Mouse (Mus musculus): ENCODE data around the gene Plxna2. TPM values are rescaled to one million over a fixed set of nuclear protein-coding genes. Genes with fewer than 3 reads are reported as not detected.

Gene Plxna2
- polyA plus RNA-seq, 1 experiment, result 4.0 TPM

GRCm38 (mm10) chr1:194756863-194757262 is 138.8 kb downstream of the Plxna2 start:
- no peak overlapping the region for H3K4me3 ChIP-seq (ENCODE audit: control insufficient read depth, insufficient read depth, low read length)
- no peak overlapping the region for H3K27ac ChIP-seq (ENCODE audit: control insufficient read depth, insufficient read depth, low read length)
- DNase-seq, result no peak
- H3K27me3 ChIP-seq (ENCODE audit: control insufficient read depth, insufficient read depth, low read length), result no peaks in the 10 kb centered on the region
- TF ChIP-seq CTCF (IDR thresholded peaks at IDR 0.05; ENCODE audit: borderline replicate concordance, control insufficient read depth, extremely low read depth, insufficient read depth, low read length, poor library complexity) (no peak), POLR2A (IDR thresholded peaks at IDR 0.05; ENCODE audit: control insufficient read depth, extremely low read depth, insufficient read depth, low read length, poor library complexity) (no peak)
- no peaks in the 10 kb centered on the region for H3K36me3 ChIP-seq (ENCODE audit: control insufficient read depth, insufficient read depth, low read length)
- no peaks in the 10 kb centered on the region for H3K4me1 ChIP-seq (replicated peaks; ENCODE audit: control insufficient read depth, insufficient read depth, low read length)
- 94% methylated on average over 3 of the region's 3 CpGs for WGBS

- TF ChIP-seq POLR2A (IDR thresholded peaks at IDR 0.05; ENCODE audit: control insufficient read depth, extremely low read depth, insufficient read depth, low read length, poor library complexity), result no peak
- no peak for TF ChIP-seq CTCF (IDR thresholded peaks at IDR 0.05; ENCODE audit: borderline replicate concordance, control insufficient read depth, extremely low read depth, insufficient read depth, low read length, poor library complexity)
- no peak for DNase-seq
Observed at GRCm38 (mm10) chr1:194761432-194762212, 143.6 kb downstream of the Plxna2 start.

GRCm38 (mm10) chr1:194762896-194763295 is 144.9 kb downstream of the Plxna2 start:
- no peak for DNase-seq
- 69% methylated on average over 5 of the region's 5 CpGs for WGBS

More at GRCm38 (mm10) chr1:194761432-194762212, 143.6 kb downstream of the Plxna2 start:
- Histone ChIP-seq H3K36me3 (ENCODE audit: control insufficient read depth, insufficient read depth, low read length) (no peaks in the 10 kb centered on the region), H3K4me3 (ENCODE audit: control insufficient read depth, insufficient read depth, low read length) (no peak overlapping the region), H3K27me3 (ENCODE audit: control insufficient read depth, insufficient read depth, low read length) (no peaks in the 10 kb centered on the region), H3K27ac (ENCODE audit: control insufficient read depth, insufficient read depth, low read length) (no peak overlapping the region), H3K4me1 (replicated peaks; ENCODE audit: control insufficient read depth, insufficient read depth, low read length) (no peaks in the 10 kb centered on the region)
- WGBS, result 84% methylated on average over 2 of the region's 2 CpGs

GRCm38 (mm10) chr1:194764951-194765350 is 146.9 kb downstream of the Plxna2 start:
- Histone ChIP-seq H3K27ac (ENCODE audit: control insufficient read depth, insufficient read depth, low read length) (no peak overlapping the region), H3K36me3 (ENCODE audit: control insufficient read depth, insufficient read depth, low read length) (no peaks in the 10 kb centered on the region), H3K4me3 (ENCODE audit: control insufficient read depth, insufficient read depth, low read length) (no peak overlapping the region), H3K27me3 (ENCODE audit: control insufficient read depth, insufficient read depth, low read length) (no peaks in the 10 kb centered on the region), H3K4me1 (replicated peaks; ENCODE audit: control insufficient read depth, insufficient read depth, low read length) (no peaks in the 10 kb centered on the region)
- no peak for TF ChIP-seq POLR2A (IDR thresholded peaks at IDR 0.05; ENCODE audit: control insufficient read depth, extremely low read depth, insufficient read depth, low read length, poor library complexity)
- no peak for TF ChIP-seq CTCF (IDR thresholded peaks at IDR 0.05; ENCODE audit: borderline replicate concordance, control insufficient read depth, extremely low read depth, insufficient read depth, low read length, poor library complexity)
- DNase-seq, result no peak

More at GRCm38 (mm10) chr1:194762896-194763295, 144.9 kb downstream of the Plxna2 start:
- Histone ChIP-seq H3K27ac (ENCODE audit: control insufficient read depth, insufficient read depth, low read length) (no peak overlapping the region), H3K27me3 (ENCODE audit: control insufficient read depth, insufficient read depth, low read length) (no peaks in the 10 kb centered on the region), H3K4me1 (replicated peaks; ENCODE audit: control insufficient read depth, insufficient read depth, low read length) (no peaks in the 10 kb centered on the region), H3K36me3 (ENCODE audit: control insufficient read depth, insufficient read depth, low read length) (no peaks in the 10 kb centered on the region), H3K4me3 (ENCODE audit: control insufficient read depth, insufficient read depth, low read length) (no peak overlapping the region)
- no peak for TF ChIP-seq POLR2A (IDR thresholded peaks at IDR 0.05; ENCODE audit: control insufficient read depth, extremely low read depth, insufficient read depth, low read length, poor library complexity)
- TF ChIP-seq CTCF (IDR thresholded peaks at IDR 0.05; ENCODE audit: borderline replicate concordance, control insufficient read depth, extremely low read depth, insufficient read depth, low read length, poor library complexity), result no peak

GRCm38 (mm10) chr1:194768799-194769198 is 150.8 kb downstream of the Plxna2 start:
- WGBS, result 95% methylated on average over 1 of the region's 1 CpGs
- no peak for DNase-seq

GRCm38 (mm10) chr1:194772053-194772452 is 154.0 kb downstream of the Plxna2 start:
- no peak overlapping the region for H3K27ac ChIP-seq (ENCODE audit: control insufficient read depth, insufficient read depth, low read length)
- no peak for DNase-seq
- H3K4me1 ChIP-seq (replicated peaks; ENCODE audit: control insufficient read depth, insufficient read depth, low read length), result no peaks in the 10 kb centered on the region
- TF ChIP-seq POLR2A (IDR thresholded peaks at IDR 0.05; ENCODE audit: control insufficient read depth, extremely low read depth, insufficient read depth, low read length, poor library complexity) (no peak), CTCF (IDR thresholded peaks at IDR 0.05; ENCODE audit: borderline replicate concordance, control insufficient read depth, extremely low read depth, insufficient read depth, low read length, poor library complexity) (no peak)
- H3K4me3 ChIP-seq (ENCODE audit: control insufficient read depth, insufficient read depth, low read length), result no peak overlapping the region
- WGBS, result 87% methylated on average over 3 of the region's 3 CpGs
- H3K36me3 ChIP-seq (ENCODE audit: control insufficient read depth, insufficient read depth, low read length), result no peaks in the 10 kb centered on the region
- H3K27me3 ChIP-seq (ENCODE audit: control insufficient read depth, insufficient read depth, low read length), result no peaks in the 10 kb centered on the region

More at GRCm38 (mm10) chr1:194768799-194769198, 150.8 kb downstream of the Plxna2 start:
- Histone ChIP-seq H3K4me3 (ENCODE audit: control insufficient read depth, insufficient read depth, low read length) (no peak overlapping the region), H3K36me3 (ENCODE audit: control insufficient read depth, insufficient read depth, low read length) (no peaks in the 10 kb centered on the region), H3K4me1 (replicated peaks; ENCODE audit: control insufficient read depth, insufficient read depth, low read length) (no peaks in the 10 kb centered on the region), H3K27ac (ENCODE audit: control insufficient read depth, insufficient read depth, low read length) (no peak overlapping the region), H3K27me3 (ENCODE audit: control insufficient read depth, insufficient read depth, low read length) (no peaks in the 10 kb centered on the region)
- TF ChIP-seq POLR2A (IDR thresholded peaks at IDR 0.05; ENCODE audit: control insufficient read depth, extremely low read depth, insufficient read depth, low read length, poor library complexity) (no peak), CTCF (IDR thresholded peaks at IDR 0.05; ENCODE audit: borderline replicate concordance, control insufficient read depth, extremely low read depth, insufficient read depth, low read length, poor library complexity) (no peak)
